Mouse (Mus musculus): ENCODE results near the gene Slc25a15.

Slc25a15 gene

DNA sequence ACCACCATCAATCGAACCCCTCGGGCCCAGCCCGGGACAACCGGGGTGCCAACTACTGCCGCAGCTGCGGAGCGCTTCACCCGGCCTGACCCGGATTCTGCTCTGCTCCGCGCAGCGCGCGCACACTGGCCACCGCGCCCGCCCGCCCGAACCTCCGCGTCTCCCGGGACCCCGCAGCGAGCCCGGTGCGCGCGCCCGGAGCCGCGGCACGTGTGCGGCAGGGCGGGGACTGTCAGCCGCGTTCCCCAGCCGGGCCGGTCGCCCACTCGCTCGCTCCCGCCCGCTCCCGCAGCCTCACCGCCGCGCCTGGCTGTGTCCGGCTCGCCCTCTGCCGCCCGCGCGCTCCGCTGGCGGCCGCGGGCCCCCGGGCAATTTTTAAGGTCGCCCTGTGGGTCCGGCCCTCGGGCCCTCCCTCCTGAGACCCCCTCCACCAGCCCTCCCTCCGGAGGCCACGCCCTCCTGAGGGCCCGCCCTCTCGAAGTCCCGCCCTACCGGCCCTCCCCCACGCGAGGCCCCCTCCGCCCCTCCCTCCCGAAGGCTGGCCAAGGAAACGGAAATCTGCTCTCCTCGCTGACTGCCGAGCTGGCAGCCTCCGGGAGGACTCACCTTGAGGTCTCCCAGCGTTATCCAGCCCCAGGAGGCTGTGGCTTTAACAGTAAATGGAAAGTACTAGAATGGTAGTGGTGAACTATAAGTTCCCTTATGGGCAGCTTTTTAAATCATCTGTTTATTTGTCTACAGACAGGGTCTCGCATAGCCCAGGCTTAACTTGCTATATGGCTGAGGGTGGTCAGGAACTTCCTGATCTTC, at the start of gene Slc25a15:
Gene Slc25a15, minus strand, starts transcription at position 456 of the 810 bp plus-strand sequence.
- peak; percentile 84 for DNase-seq (ENCODE audit: low spot score)

DNA sequence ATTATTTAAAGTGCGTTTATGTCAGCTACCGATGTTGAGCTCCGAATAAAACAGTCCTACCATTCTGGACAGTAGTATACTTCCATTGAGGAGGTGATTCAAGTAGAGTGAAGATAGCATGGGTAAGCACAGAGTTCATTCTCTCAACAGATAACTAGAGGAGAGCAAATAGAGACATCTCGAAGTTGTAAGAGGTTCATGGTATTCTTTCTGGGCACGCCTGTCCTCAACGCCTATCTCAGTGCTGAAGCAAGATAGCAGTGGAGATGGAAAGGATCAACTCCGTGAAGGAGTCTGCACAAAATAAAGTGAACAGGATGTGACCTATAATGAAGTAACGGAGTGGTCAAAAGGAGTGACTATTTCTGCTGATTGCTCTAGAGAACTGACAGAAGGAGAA, 13.6 kb upstream of the Slc25a15 start:
- no peak for DNase-seq (ENCODE audit: low spot score)

DNA sequence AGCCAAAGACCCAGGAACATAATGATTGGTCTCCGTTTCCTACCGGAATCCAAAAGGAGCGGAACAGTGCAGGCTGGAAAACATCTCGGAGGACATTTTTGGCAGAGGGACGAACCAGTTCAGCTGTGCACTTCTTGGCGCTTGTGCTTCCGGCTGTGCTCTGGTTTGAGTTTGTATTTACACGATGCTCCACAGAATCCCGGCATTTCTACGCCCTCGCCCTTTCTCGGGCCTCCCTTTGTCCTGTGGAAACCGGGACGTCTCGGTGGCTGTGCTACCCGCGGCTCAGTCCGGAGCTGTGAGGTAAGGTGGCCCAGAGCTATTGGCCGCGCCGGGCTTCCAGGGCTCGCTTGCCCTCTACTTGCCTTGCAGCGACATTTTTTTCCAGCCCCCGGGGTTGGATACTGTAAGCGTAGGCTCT, 12.9 kb upstream of the Slc25a15 start, which contains the start of gene Mrps31:
Gene Mrps31, plus strand, starts transcription at position 80 of the 421 bp plus-strand sequence.
- peak; percentile 88 for DNase-seq (ENCODE audit: low spot score)

DNA sequence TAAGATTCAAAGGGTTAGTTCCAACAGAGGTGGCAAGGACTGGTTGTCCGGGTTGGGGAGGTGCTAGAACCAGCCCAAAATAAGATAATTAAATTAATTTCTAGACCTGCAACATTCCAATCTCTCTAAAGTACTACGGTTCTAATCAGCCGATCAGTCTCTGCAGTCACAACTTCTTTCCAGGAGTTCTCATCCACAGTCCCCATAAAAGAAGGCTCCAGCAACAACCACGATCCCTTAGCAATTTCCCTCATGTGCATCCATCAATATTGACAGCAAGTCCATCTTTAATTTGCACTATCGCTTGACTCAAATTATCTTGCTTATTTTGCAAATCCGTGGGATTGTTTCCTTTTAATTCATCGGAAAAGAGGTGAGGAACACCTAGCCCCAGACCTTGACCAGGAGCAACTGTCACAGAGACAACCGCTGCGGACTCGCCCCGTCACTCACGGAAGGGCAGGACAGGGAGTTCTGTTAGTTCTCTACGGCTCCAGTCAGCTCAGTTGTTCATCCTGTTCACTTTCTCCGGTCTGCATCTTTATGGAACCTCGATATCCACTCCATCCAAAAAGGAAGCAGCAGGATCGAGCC, 12.4 kb upstream of the Slc25a15 start:
- no peak for DNase-seq (ENCODE audit: low spot score)

DNA sequence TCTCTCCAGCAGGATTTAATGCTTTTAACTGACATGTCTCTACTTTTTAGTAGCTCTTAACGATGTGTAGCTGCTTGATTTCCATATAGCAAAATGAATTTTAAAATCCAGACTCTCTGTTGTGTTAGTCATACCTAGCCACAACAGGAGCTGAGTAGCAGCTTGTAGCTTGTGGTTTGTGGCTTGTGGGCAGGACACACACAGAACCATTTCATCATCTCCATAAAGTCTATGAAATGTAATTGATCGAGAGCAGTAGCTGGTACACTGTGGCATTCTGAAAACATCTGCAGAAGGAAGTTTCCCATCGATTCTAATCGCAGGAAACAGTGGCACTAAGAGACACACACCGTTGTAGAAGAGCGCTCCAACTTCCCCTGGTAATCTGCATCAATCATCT, 7.3 kb upstream of the Slc25a15 start:
- DNase-seq (ENCODE audit: low spot score) = no peak

DNA sequence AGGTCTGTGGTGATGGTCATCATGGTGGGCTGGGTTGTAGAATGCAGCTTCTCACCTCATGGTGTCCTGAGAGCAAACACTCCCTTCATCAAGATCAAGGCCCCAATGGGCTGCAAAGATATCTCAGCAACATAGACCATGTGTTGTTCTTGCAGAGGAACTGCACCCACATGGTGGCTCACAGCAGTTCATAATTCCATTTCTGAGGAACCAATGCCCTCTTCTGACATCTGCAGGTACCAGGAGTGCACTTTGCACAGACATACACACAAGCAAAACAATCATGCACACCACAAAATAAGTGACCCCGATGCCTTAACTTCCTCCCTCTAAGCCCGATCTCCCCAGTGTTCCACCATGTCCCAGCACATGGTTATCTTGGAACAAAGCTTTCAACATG, 4.8 kb upstream of the Slc25a15 start:
- no peak for DNase-seq (ENCODE audit: low spot score)

DNA sequence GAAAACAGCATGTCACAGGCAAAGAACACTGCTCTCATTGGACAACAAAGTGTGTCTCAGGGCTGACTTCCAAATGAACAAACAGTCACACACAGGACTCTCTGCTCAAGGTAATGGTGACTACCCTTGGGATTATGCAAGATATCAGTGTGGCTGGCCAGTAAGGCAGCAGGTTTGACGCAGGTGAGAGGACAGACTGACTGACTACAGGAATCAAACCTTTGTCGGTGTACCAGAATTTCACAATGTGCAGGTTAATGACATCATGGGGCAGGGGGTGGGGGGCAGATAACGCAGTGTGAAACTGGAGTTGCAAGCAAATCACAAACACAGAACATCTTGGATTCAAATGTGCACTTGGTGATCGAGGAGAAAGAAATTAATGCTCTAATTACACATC, 2.2 kb upstream of the Slc25a15 start:
- no peak for DNase-seq (ENCODE audit: low spot score)

DNA sequence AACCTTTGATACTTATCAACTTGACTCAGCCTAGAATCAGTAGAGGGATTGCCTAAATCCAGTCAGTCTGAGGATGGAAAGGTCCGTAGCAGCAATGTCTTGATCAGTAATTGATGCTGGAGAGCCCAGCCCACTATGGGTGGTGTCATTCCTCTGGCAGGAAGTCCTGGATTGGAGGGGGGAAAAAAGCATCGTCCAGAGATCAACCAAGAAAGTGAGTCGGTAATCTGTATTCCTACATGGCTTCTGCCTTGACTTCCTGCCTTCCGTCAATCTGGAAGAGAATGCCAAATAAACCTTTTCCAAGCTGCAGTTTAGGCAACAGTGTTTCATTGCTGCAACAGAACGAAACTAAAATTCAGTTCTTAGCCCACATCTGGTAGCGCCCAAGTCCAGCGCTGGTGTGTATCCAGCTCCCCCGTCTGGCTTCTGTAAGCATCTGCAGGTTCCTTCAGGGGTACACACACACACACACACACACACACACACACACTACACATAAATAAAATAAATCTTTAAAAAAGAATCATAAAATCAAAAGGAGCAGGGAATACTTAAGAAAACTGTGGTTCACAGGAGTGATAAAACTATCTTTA, 986 bp upstream of the Slc25a15 start:
- no peak for DNase-seq (ENCODE audit: low spot score)

DNA sequence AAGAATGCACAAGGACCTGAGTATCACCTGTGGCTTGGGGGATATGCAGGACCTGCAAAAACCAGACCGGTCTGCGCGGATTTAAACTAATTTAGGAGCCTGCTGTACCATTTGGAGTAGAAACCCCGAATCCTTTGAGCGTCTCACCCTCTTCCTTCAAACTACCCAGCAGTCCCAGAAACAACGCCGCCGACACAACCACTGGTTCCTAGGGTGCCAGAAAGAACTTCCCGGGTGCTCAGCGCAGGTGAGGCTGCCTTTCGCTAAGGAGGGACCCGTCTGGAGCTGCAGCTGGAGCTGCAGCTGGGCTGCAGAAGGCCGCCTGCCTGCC, 621 bp downstream of the Slc25a15 start:
- no peak for DNase-seq (ENCODE audit: low spot score)

DNA sequence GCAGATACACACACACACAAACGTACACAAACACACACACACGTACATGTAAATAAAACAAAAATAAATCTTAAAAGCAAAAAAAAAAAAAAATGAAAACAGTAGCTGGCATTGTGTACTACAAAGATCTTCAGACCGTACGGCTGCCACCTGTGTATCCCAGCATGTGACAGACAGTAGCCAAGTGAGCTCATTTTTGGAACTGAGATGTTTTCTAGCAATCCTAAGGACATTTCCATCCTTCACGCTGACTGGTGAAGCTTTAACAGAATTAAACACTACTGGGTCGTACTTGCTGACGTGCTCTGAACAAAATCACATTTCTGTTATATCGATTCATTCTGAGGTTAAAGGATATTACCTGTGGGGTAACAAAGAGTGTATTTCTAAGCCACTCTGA, 3.1 kb downstream of the Slc25a15 start:
- DNase-seq (ENCODE audit: low spot score) = no peak

DNA sequence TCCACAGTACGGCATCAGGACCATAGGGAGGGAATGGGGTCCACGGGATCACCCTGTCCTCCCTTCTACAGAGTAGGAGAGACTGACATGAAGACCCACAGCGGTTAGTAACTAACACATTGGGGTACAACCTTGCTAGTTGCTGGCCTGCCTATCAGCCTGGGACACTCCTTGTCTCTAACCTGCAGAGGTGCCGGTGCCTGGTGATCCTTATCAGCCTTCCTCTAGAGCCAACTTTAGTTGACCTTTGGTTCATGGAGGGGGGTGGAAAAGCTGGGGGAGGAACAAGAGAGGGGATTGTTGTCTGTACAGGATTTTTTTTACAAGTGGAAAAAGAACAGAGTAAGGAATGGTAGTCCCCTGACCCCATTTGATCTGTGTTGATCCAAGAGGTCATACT, 3.9 kb downstream of the Slc25a15 start:
- DNase-seq (ENCODE audit: low spot score) = no peak

DNA sequence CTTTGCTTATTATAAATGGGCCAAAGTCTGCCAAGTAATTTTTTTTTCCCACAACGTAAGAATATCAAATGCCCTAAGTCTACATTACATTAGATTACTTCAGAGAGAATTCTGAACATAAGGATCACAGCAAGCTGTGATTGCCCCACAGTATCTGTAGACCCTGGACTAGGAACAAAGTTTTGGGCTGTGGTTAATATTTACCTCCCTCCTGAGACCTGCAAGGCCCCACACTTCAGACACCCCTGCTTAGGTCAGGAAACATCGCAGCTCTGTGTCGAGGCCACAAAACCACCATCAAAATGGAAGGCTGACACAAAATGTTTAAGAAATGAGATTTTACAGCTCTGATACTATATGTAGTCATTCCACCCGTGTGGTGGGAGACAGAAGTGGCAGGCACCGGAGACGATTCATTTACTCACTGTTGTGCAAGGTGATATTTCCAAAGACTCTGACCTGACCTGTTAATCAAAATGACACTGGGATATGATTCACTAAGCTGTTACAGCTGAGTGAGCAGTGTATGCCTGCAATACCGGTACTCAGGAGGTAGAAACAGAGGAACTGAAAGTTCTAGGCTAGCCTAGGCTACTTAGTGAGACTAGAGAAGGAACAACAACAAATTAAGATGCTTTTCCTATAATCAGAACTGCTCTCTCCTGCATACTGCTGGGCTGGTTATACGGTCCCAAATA, 7.5 kb downstream of the Slc25a15 start:
- no peak for DNase-seq (ENCODE audit: low spot score)

DNA sequence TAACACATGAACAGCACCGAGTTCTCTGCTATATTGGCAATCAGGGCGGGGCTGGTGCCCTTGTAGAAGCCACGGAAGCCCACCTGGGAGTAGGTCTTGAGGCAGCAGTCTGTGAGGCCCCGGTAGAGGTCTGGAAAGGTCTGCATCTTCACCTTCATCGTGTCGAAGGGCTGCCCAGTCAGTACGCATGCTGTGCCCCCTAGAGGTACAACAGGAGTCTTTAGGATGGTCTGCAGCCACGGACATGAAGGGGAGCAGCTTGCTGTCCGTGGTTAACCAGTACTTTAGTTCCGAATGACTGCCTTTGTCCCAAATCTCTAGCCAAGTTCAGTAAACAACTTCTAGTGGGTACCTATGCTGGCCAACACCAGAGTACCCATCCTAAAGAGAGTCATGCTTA, 8.5 kb downstream of the Slc25a15 start:
- DNase-seq (ENCODE audit: low spot score) = no peak

DNA sequence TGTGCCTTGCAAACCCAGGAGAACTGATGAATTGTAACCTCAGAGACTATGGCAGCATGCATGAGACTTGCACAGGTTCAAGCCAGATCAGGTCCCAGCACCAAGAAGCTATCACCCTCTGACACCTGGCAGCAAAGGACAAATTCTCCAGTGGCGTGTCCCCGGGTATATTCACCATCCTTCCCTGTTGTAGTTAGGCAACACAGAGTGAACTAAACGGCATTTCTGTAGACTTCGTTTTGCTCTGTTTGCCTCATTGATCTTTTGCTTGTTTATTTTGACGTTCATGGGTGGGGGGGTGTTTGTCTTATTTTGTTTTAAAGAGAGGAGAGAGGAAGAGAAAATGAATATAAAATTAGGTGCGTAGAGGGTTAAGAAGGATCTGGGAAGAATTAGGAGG, 13.2 kb downstream of the Slc25a15 start:
- no peak for DNase-seq (ENCODE audit: low spot score)

DNA sequence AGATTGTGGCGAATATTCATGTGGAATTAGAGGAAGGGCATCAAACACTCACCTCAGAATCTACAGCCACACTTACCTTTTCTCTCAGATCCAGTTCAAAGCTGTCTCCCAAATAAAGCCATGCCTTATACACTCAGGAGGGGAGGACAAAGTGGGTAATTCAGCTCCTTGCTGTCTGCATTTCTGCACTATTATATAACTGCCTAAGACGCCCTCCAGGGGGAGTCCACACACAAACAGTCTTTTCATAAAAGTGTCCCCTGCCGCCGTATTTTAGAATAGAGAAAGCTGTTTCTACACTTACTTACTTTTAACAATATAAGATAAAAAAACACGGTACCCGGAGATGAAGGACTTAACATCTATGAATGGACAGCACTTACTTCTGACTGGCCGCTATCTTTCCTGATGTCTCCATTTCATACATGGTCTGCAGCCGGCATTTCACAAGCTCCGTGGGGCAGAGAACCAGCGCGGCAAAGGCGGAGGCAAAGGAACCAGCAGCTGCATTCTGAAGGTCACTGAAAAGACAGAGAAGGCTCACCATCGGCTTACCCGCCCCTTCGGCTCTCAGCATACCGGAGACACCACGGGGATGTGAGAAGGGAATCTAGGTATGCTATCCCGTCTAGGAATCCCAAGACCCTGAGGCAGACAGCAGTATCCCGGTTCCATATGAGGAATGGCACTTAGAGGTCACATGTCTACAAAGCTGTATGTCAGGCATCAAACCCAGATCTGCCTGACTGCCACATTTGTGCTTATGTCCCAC, 15.4 kb downstream of the Slc25a15 start:
- DNase-seq (ENCODE audit: low spot score) = no peak

DNA sequence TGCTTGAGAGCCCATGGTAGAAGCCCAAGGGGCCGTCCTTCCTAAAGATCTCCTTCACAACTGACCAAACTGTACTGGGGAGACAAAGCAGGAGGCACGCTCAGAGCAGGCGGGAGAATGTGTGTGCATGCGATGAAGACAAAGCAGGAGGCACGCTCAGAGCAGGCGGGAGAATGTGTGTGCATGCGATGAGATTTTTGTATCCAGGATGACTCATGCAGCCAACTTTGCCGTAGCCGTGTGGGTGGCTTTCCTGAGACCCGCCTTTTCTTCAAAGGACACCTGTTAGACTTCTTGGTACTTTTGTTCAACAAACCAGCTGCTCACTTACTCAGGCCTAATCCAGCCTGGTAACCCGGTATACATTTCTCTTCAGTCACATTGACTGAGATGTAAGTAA, 17.5 kb downstream of the Slc25a15 start:
- DNase-seq (ENCODE audit: low spot score) = no peak

DNA sequence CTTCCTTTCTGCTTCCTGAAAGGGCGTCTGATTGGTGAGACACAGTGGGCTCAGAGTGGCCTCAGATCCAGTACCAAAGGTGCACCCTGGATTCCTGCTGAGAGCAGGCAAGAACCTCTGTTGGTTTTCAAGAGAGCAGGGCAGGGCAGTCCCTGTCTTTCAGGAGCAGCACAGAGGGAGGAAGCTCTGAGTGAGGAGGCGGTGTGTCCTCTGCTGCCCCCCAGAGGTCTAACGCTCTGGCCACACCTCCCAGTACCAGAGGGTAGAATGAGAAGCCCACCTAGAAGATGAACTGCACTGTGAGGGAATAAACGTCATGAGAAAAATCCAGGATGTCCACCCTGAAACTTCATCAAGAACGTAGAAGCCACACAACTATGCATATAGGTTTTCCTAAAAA, 21.5 kb downstream of the Slc25a15 start:
- peak; percentile 61 for DNase-seq (ENCODE audit: low spot score)

DNA sequence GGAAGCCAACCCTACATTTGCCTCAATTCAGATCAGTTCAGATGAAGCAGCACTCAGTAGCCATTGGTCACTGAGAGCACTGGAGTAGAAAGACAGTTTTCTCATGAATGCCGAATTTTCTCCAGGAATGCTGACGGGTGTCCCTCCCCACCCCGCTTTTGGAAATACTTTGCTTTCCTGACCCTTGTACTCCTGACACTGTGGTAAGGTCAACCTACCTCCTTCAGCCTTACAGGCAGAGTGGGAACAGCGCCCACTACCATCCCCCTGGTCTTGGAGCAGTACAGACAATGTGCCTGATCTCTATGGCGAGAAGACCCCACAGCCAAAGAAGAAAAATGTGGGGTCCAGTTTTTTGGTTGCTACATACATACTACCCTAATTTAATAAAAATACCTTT, 22.1 kb downstream of the Slc25a15 start:
- DNase-seq (ENCODE audit: low spot score) = no peak

DNA sequence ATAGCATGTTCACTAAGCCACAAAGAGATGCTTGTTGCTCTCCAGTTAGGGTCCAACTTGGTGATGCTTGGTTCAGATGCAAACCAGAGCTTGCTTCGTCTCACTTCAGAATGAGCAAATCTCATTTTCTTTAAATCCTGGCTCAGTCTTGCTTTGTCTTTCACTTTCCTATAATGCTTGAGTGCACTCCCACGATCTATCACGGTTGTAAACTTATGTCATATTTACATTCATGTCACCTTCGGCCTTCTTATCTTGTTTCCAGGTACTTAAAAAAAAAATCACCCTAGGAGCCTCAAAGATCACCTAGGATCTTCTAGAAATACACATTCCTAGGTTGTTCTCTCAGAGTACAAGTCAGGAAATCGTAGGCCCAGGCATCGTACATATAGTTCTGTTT, 38.5 kb downstream of the Slc25a15 start:
- DNase-seq (ENCODE audit: low spot score) = no peak

DNA sequence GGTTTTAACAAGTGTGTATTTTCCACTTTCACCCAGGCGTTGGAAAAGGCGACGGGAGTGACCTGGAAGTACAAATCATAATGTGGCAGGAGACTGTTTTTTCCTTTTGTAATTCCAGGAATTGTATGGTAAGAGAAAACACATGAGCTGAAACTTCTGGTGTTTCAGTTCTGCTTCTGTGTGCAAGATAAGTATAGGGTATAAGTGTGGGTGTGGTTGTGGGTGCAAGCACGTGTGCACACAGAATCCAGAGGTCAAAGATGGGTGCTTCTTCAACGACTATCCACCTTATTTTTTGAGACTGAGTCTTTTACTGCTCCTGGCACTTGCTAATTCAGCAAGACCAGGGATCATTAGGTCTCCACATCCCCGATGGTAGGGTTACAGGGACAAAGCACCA, 39.0 kb downstream of the Slc25a15 start:
- DNase-seq (ENCODE audit: low spot score) = no peak

DNA sequence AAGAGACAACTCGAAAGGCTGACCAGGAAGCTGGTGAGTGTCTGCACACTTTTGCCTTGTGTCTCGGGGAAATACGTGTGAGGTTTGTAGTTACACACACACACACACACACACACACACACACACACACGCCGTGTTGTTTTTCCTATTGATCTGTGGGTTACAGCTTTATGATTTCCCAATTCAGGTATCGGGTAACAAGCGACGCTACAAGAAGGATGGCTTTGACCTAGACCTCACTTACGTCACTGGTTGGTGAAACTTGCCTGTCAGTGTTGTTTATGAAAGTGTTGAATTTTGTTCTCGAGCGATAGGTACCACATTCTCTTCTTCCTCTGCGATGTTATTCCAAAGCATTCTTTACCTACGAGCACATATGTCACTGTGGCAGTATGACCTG, 63.0 kb downstream of the Slc25a15 start:
- no peak for DNase-seq (ENCODE audit: low spot score)
